Mouse (Mus musculus) lung, adult 18-20 months (tissue): ENCODE data around the gene Pik3ca.
A peak's percentile ranks its signal among the peaks of the same experiment; 100 is the strongest.

Experiments
- DNase-seq, 2 experiments: peaks; one replicate each; pipeline ENCODE4 v3.0.0; 2022; ENCODE audit warnings: mixed read lengths in 2 of 2

Gene Pik3ca

DNA sequence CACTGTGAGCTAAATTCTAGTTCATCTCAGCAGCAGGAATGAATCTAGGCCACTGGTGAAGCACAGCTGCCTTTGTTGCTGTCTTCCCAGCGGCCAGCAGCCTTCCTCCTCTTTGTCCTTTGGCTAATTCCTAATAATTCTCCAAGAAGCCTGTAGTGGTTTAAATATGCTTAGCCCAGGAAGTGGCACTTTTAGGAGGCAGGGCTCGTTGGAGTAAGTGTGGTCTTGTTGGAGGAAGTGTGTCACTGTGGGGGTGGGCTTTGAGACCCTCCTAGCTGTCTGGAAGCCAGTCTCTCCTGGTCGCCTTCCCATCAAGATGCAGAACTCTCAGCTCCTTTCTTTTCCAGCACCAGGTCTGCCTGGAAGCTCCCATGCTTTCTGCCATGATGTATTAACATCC is 108.4 kb downstream of the Pik3ca start:
- no peak for DNase-seq

DNA sequence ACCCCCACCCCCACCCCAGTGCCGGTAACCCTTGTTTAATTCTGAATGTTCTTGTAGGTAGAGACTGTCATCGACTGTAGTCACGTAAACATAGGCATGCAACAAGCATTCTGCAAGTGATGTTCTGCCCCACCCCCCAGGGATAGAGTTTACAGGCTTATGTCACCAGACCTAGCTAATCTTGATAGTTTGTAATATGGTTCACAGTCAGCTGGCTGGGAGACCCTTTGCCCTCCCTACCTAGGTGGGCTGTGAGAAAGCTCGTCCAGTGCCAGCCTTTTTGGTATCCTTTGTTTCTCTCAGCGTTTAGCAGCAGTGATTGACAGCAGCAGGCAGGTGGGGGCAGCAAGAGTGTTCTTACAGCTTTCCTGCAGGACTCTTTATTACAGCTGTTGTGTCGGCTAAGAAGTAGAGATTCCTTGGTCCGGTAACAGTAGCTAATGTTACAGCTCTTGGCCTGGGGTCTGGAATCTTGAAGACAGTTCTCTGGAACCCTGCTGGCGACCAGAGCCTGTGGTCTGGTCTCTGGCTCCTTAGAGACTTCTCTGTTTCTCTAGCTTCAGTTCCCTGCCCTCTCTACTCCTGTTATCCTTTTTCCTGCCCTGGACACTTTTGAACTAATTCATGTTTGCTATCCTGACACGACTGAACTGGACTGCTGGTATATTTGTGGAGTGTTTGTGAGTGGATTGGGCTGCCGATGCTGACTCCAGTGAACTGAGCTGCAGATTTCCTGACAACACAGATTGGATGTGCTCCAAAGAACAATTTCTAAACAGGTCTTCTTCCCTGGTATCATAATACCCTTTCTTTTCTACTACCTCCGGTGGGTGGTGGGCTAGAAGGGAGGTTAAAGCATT is 109.1 kb downstream of the Pik3ca start:
- peak in 1 of 2 experiments; percentile 34 for DNase-seq

DNA sequence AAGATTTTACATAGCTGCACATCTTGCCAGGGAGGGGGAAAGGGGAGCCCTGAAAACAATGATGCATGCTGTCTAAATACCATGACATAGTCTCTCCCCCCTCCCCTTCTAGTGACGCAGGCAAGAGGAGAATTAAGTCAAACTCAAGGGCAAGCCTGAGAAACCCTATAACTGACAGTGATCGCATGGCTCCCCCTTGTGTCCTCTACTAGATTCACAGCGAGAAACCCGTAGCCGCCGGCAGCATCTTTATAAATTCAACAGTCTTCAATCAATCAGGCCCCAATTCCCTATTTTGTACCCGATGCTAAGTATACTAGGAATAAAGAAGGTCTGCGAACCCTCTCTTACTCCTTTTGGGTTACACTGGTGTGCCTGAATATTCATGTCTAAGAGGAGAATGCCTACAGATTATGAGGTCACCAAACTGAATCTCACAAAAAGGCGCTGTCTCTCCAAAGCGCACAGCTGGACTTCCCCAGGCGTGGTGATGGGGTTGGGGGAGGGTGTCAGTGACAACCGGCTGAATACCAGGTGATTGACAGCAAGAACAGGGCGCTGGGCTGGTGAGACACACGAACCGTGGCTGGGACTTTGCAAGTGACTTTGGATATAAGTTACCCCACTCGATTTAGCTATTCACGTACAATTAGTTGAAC is 111.3 kb downstream of the Pik3ca start:
- peak; percentile 62 to 69 for DNase-seq

DNA sequence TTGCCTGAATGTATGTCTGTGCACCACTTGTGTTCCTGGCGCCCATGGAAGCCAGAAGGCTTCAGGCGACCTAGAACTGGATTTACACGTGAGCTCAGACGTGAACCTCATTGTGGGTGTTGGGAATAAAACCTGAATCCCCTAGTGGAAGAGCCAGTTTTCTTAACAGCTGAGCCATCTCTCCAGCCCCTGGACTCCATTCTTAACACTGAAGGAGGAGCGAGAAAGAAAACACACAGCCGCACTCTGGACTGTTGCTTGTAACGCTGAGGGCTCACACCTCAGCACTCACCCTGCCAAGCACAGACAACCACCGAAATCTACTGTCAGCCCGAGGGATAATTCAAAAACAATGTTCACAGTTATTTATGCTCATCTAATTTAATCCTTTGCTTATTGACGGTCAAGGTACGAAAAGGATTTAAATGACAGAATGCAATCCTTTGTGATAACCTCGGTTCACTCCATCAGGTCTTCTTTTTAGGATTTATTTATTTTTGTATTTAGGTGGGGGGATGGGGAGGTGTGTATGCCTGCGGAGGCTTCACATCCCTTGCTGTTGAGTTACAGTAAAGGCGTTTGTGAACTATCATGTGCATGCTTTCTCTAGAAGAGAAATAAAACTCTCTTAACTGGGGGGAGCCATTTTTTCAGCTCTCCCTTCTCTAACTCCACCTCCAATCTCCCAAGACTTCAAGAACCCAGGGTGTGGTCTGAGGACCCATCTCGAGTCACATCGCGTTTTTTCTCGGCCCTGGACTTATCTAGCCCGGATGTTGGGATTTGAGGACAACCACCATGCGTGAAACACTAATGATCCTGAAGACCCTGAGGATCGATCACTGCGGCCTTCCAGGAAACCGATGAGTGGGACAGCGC is 112.3 kb downstream of the Pik3ca start, which contains the start of gene Zfp639:
Gene Zfp639, plus strand, starts transcription at position 764 of the 879 bp plus-strand sequence.
- DNase-seq, result no peak

DNA sequence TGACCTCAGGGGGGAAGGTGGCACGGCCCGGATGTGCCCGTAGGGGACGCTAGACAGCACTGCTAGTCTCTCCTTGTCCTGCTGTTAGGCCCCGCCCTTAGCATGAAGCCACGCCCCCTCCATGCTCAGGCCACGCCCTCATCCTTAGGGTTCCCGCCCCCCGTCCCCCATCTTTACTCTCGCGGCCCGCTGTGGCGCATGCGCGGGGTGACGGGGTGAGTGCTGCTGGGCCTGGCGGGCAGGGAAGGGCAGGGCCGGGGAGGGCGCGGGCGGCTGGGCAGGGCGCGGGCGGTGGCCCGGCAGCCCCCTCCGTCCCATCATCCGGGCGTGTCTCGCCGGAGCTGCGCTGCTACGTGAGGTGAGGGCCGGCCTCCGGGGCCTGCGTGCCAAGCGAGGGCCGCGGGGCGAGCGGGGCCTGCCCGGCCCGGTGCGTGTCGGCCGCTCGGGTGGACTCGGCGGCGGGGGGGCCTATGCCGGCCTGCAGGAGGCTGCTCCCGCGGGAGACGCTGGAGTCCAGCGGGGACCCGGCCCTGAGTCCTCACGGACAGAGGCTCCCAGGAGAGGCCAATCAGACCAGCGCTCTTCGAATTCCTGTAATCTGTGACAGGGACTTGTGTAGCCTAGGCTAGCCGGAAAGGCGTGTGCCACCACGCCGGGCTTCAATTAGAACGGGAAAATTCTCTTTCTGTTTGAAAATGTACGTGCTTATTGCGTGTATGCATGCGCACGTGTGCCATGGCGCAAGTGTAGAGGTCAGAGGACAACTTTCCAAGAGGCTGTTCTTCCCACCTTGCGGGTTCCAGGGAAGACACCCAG is 113.1 kb downstream of the Pik3ca start:
- DNase-seq, result peak; percentile 95 to 96

DNA sequence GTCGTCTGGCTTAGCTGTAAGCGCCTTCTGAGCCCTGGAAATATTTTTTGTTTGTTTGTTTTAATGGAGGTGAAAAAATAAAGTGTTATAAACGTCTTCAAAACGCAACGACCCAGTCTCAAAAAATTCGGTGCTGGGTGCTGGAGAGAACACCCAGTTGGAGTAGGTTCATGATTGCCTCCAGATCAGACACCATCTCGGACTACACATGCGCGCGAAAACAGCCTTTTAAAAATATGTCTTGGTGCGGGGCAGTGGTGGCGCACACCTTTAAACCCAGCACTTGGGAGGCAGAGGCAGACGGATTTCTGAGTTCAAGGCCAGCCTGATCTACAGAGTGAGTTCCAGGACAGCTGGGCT is 113.7 kb downstream of the Pik3ca start:
- peak; percentile 24 for DNase-seq

DNA sequence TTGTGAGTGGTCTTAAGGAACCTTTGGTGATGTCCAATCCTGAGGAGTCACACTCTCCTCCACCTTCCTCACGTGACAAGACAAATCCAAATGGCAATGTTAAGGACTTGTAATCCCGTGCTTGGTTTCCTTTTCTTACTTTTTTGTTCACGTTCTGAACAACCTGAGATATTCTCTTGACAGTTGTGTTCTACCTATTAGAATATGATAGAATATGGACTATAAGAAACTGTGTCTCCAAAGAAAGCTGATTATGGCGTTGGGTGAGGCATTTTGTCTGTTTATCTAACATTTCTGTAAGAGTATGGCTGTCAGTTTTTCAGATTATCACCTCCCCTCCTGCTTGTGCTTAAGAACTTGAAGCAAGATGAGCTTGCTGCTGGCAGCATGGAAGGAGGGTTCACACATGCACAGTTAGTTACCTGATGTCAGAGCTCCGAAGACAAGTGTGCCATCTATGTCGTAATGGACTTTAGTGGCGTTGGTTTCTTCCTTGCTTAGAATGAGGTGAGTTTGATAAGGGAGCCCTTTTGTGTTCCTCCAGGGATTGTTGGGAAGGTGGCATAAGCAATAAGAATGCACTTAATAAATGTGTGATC is 115.3 kb downstream of the Pik3ca start:
- DNase-seq, result no peak

DNA sequence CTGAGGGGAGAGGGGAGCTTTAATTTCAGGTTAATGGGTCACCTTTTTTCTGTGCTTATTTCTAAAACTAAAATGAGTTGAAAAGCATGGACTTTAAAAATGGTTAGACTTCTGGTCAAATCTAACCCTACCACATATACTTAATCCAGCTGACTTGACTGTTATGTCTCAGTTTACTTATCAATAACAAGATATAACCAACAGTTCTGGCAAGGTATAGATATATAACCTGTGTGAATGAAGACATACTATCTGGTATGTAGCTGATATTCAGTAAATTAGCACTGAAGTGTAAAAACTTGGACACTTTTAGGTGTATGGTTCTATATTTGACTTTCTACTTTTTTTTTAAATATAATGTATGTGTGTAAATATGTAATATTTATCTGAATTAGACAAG is 116.1 kb downstream of the Pik3ca start:
- DNase-seq, result no peak
